Mouse (Mus musculus) thymus, adult 2 months (tissue): Measurements from ENCODE around the gene Fbxw2.

Source experiments
- CTCF ChIP-seq: fragments of 200-500 bp; IDR thresholded peaks from 2 replicates; pipeline ENCODE4 v1.5.1; 2012; ENCODE audit warnings: mild to moderate bottlenecking, control low read depth, low read length, moderate library complexity, borderline replicate concordance; ENCODE audit not compliant: control insufficient read depth, poor library complexity, insufficient read depth; ENCODE audit errors: extremely low read depth
- POLR2A ChIP-seq: fragments of 200-500 bp; IDR thresholded peaks from 2 replicates; pipeline ENCODE4 v1.6.1; 2012; ENCODE audit warnings: mild to moderate bottlenecking, low read length, control low read depth, moderate library complexity; ENCODE audit not compliant: control insufficient read depth, poor library complexity, insufficient read depth; ENCODE audit errors: extremely low read depth

- no peak for TF ChIP-seq CTCF
- no peak for TF ChIP-seq POLR2A
Measured at GRCm38 (mm10) chr2:34869680-34870079, 43.6 kb upstream of the Fbxw2 start.
